Mouse (Mus musculus): Measurements from ENCODE around the gene Fmo5.

GRCm38 (mm10) chr3:97617091-97617825, 11.3 kb upstream of the Fmo5 start:
- no peak for TF ChIP-seq CTCF (IDR thresholded peaks at IDR 0.05; ENCODE audit: low read depth)
- TF ChIP-seq EP300 (optimal IDR thresholded peaks at IDR 0.05): no peak

All from stomach, postnatal 0 days (tissue).